Mouse (Mus musculus): ENCODE data around the gene Chordc1.
"Not testable (repeated sequence)": the region's sequence is repeated elsewhere in the genome, so short reads cannot be mapped to it uniquely, and the experiment has no call there.

The Chordc1 gene

GRCm38 (mm10) chr9:18291571-18292429 lies at the start of gene Chordc1:
Gene Chordc1 (plus strand): TSS chr9:18292125.
- peak; percentile 87 for DNase-seq (ENCODE audit: low spot score)

GRCm38 (mm10) chr9:18275901-18276300 lies 16.0 kb upstream of the Chordc1 start:
- DNase-seq (ENCODE audit: low spot score), result no peak

GRCm38 (mm10) chr9:18276844-18277243 lies 15.1 kb upstream of the Chordc1 start:
- DNase-seq (ENCODE audit: low spot score), result no peak

- DNase-seq (ENCODE audit: low spot score), result no peak
Observed at GRCm38 (mm10) chr9:18277497-18277896, 14.4 kb upstream of the Chordc1 start.

- DNase-seq (ENCODE audit: low spot score), result not testable (repeated sequence)
Observed at GRCm38 (mm10) chr9:18278693-18279092, 13.2 kb upstream of the Chordc1 start.

GRCm38 (mm10) chr9:18292443-18292922 lies 558 bp downstream of the Chordc1 start:
- DNase-seq (ENCODE audit: low spot score), result no peak

- DNase-seq (ENCODE audit: low spot score), result no peak
Observed at GRCm38 (mm10) chr9:18293026-18293781, 1.3 kb downstream of the Chordc1 start.

- no peak for DNase-seq (ENCODE audit: low spot score)
Observed at GRCm38 (mm10) chr9:18298301-18298700, 6.4 kb downstream of the Chordc1 start.

- no peak for DNase-seq (ENCODE audit: low spot score)
Observed at GRCm38 (mm10) chr9:18319990-18320389, 28.1 kb downstream of the Chordc1 start.

Data from spleen, adult 12 weeks (tissue).